Mouse (Mus musculus) neural tube, embryonic 15.5 days (tissue): ENCODE results near the gene Bmpr1a. TPM values are rescaled to one million over a fixed set of nuclear protein-coding genes. Genes with fewer than 3 reads are reported as not detected.

ENCODE experiments used
- ATAC-seq: fragments of 200-750 bp; cut with Nextera tagmentation; 2 replicates; pipeline ENCODE4 v1.8.0; 2017; ENCODE audit warnings: mild to moderate bottlenecking, moderate TSS enrichment, moderate library complexity; ENCODE audit not compliant: low FRiP score
- H3K27ac ChIP-seq: fragments of 300-500 bp; sonication (generic); replicated peaks from 2 replicates; pipeline ENCODE4 v1.5.1; 2015; ENCODE audit warnings: mild to moderate bottlenecking, inconsistent platforms
- H3K27me3 ChIP-seq: fragments of 300-500 bp; sonication (generic); replicated peaks from 2 replicates; pipeline ENCODE4 v1.6.1; 2015; ENCODE audit warnings: inconsistent platforms
- H3K36me3 ChIP-seq: fragments of 300-500 bp; sonication (generic); 2 replicates; pipeline ENCODE4 v1.6.1; 2015; ENCODE audit warnings: inconsistent platforms
- H3K4me1 ChIP-seq: fragments of 300-500 bp; sonication (generic); 2 replicates; pipeline ENCODE4 v1.6.1; 2015; ENCODE audit warnings: inconsistent platforms
- H3K4me2 ChIP-seq: fragments of 300-500 bp; sonication (generic); 2 replicates; pipeline ENCODE4 v1.6.1; 2015; ENCODE audit warnings: inconsistent platforms, mild to moderate bottlenecking, moderate library complexity
- H3K4me3 ChIP-seq: fragments of 300-500 bp; sonication (generic); replicated peaks from 2 replicates; pipeline ENCODE4 v1.5.1; 2015; ENCODE audit warnings: mild to moderate bottlenecking, inconsistent platforms
- H3K9ac ChIP-seq: fragments of 300-500 bp; sonication (generic); replicated peaks from 2 replicates; pipeline ENCODE4 v1.6.1; 2015; ENCODE audit warnings: mild to moderate bottlenecking, inconsistent platforms
- H3K9me3 ChIP-seq: fragments of 300-500 bp; sonication (generic); replicated peaks from 2 replicates; pipeline ENCODE4 v1.6.1; 2016; ENCODE audit warnings: inconsistent platforms
- WGBS: fragments of 180-500 bp; shearing (Covaris S2); methylation state at CpG from one replicate; pipeline ENCODE4 v1.1.7; 2015; ENCODE audit warnings: mixed read lengths; 5-methylcytosine and 5-hydroxymethylcytosine counted together
- polyA plus RNA-seq: library from polyadenylated mRNA; unstranded; fragments of >200 nt; fragmentation: Nextera tagmentation; extraction: Ambion mirVana; gene quantifications from 2 replicates; pipeline ENCODE4 v1.2.1, GENCODE M21; 2015

Gene Bmpr1a
- polyA plus RNA-seq, 1 experiment from 2014 or later, result 19.0 TPM

DNA sequence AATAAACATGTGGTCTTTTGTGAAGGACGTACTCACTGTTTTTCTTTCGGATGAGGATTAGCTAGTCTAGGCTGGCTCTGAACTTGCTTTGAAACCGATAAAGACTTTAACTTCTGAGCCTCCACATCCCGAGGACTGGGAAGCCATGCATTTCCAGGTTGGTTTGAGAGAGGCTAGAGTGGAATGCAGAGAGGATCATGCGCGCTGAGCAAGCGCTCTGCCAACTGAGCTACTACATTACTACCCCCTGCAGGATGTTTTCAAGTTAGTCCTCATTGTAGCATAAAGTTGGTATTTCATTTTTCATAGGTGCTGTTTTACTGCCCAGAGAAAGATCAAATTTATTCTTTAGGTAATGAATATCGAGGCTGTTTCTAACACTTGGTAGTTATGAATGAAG is 17.0 kb downstream of the Bmpr1a start:
- Histone ChIP-seq H3K4me2 (no peak overlapping the region), H3K27ac (no peak overlapping the region), H3K27me3 (no peaks in the 10 kb centered on the region), H3K4me3 (no peak overlapping the region), H3K36me3 (no peaks in the 10 kb centered on the region), H3K9ac (no peak overlapping the region), H3K9me3 (no peaks in the 10 kb centered on the region), H3K4me1 (peaks cover 23% of the 10 kb centered on the region)
- WGBS, result 70% methylated on average over 8 of the region's 8 CpGs
- ATAC-seq, result no peak

GRCm38 (mm10) chr14:34483469-34484341 is 19.4 kb downstream of the Bmpr1a start:
- no peak overlapping the region for H3K4me3 ChIP-seq
- no peak for ATAC-seq
- no peaks in the 10 kb centered on the region for H3K9me3 ChIP-seq
- no peak overlapping the region; the same call in 1 of the 2 replicates for H3K9ac ChIP-seq
- no peaks in the 10 kb centered on the region for H3K36me3 ChIP-seq
- peak overlapping the region; percentile 63; the same call in 1 of the 2 replicates for H3K27ac ChIP-seq
- 45% methylated on average over 6 of the region's 6 CpGs for WGBS
- no peak overlapping the region for H3K4me2 ChIP-seq
- H3K4me1 ChIP-seq, result peaks cover 17% of the 10 kb centered on the region
- no peaks in the 10 kb centered on the region for H3K27me3 ChIP-seq

GRCm38 (mm10) chr14:34471591-34471990 is 31.6 kb downstream of the Bmpr1a start:
- no peaks in the 10 kb centered on the region for H3K36me3 ChIP-seq
- no peaks in the 10 kb centered on the region for H3K9me3 ChIP-seq
- no peak for ATAC-seq
- H3K4me1 ChIP-seq, result 0 out of 2 replicates have a peak, but pooled peaks cover 3% of the 10 kb centered on the region
- H3K27ac ChIP-seq, result 0 out of 2 replicates have a peak overlapping the region, but pooled peaks have one; percentile 1
- H3K9ac ChIP-seq, result no peak overlapping the region
- H3K4me2 ChIP-seq, result no peak overlapping the region
- H3K4me3 ChIP-seq, result no peak overlapping the region
- no peaks in the 10 kb centered on the region for H3K27me3 ChIP-seq

DNA sequence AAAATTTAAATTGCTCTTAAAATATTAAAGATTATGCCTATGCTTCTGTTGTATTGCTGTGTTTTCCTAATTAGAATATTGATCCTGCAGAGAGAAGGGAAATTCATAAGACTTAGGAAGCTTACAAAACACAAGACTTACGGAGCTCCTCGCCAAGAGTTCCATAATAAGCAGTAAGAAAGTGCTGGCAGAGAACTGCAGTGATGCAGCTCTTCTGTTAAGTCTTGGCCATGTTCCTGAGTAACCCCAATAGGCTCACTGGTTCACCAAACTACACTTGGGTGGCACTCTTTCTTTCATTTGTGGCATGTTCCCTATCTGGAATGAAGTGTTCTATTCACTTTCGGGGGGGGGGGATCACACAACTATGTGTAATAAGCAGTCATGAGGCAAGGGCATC is 36.9 kb downstream of the Bmpr1a start:
- Histone ChIP-seq H3K9me3 (no peaks in the 10 kb centered on the region), H3K4me1 (no peaks in the 10 kb centered on the region), H3K4me3 (no peak overlapping the region), H3K9ac (no peak overlapping the region), H3K27ac (no peak overlapping the region), H3K36me3 (no peaks in the 10 kb centered on the region), H3K4me2 (no peak overlapping the region), H3K27me3 (no peaks in the 10 kb centered on the region)
- 63% methylated on average over 3 of the region's 3 CpGs for WGBS
- no peak for ATAC-seq

GRCm38 (mm10) chr14:34459386-34459785 is 43.8 kb downstream of the Bmpr1a start:
- no peak overlapping the region for H3K27ac ChIP-seq
- H3K4me1 ChIP-seq, result peaks cover under 1% of the 10 kb centered on the region
- no peaks in the 10 kb centered on the region for H3K27me3 ChIP-seq
- no peak for ATAC-seq
- no peaks in the 10 kb centered on the region for H3K9me3 ChIP-seq
- H3K4me2 ChIP-seq, result no peak overlapping the region
- H3K36me3 ChIP-seq, result no peaks in the 10 kb centered on the region
- H3K4me3 ChIP-seq, result no peak overlapping the region
- WGBS, result 81% methylated on average over 2 of the region's 2 CpGs
- no peak overlapping the region for H3K9ac ChIP-seq

DNA sequence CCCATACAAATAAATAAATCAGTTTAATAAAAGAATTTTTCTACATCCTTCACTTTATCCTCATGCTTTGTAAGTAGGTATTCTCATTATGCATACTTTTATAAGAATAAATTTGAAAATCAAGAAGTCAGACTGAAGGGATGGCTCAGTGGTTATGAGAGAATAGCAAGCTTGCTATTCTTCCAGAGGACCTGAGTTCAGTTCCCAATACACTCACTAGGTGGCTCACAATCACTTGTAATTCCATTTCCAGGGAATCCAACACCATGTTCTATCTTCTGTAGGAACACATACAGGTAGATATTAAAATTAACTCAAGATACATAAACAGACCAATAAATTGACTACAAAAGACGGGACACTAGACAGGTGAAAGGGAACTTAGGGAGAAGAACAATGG is 44.3 kb downstream of the Bmpr1a start:
- no peaks in the 10 kb centered on the region for H3K36me3 ChIP-seq
- no peaks in the 10 kb centered on the region for H3K9me3 ChIP-seq
- no peak overlapping the region for H3K9ac ChIP-seq
- H3K4me3 ChIP-seq, result no peak overlapping the region
- 78% methylated on average over 1 of the region's 1 CpGs for WGBS
- H3K27ac ChIP-seq, result no peak overlapping the region
- no peak overlapping the region for H3K4me2 ChIP-seq
- ATAC-seq, result peak; percentile 72
- peaks cover 6% of the 10 kb centered on the region for H3K4me1 ChIP-seq
- H3K27me3 ChIP-seq, result no peaks in the 10 kb centered on the region

GRCm38 (mm10) chr14:34454282-34454681 is 48.9 kb downstream of the Bmpr1a start:
- H3K36me3 ChIP-seq, result no peaks in the 10 kb centered on the region
- no peak overlapping the region for H3K4me3 ChIP-seq
- H3K9ac ChIP-seq, result no peak overlapping the region
- ATAC-seq, result no peak
- 50% methylated on average over 3 of the region's 3 CpGs for WGBS
- H3K27ac ChIP-seq, result peak overlapping the region; percentile 77
- no peak overlapping the region for H3K4me2 ChIP-seq
- H3K9me3 ChIP-seq, result no peaks in the 10 kb centered on the region
- peaks cover 15% of the 10 kb centered on the region for H3K4me1 ChIP-seq
- no peaks in the 10 kb centered on the region for H3K27me3 ChIP-seq

DNA sequence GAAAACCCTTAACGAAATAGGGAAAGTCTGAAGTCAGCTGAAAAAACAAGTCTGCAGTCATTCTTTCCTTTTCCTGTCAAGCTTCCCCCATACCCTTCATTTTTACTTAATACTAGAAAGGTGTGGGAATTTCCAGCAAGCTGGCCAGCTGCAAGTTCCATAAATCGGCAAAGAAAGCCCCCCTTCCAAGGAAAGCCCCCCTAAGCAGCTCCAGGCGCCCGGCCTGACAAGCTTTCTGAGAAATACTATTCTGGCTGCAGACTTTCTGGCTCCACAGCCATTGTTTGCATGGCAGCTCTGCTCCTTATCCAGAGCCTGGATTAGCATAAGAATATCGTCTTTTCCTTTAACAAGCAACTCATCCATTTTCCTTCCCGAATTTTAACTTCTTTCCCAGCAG is 49.5 kb downstream of the Bmpr1a start:
- no peak overlapping the region for H3K4me3 ChIP-seq
- no peak overlapping the region for H3K9ac ChIP-seq
- H3K4me2 ChIP-seq, result peak overlapping the region; percentile 21; the same call in 1 of the 2 replicates
- H3K36me3 ChIP-seq, result no peaks in the 10 kb centered on the region
- no peaks in the 10 kb centered on the region for H3K9me3 ChIP-seq
- H3K27me3 ChIP-seq, result no peaks in the 10 kb centered on the region
- peak overlapping the region; percentile 77 for H3K27ac ChIP-seq
- 10% methylated on average over 6 of the region's 6 CpGs for WGBS
- no peak for ATAC-seq
- H3K4me1 ChIP-seq, result peaks cover 15% of the 10 kb centered on the region

DNA sequence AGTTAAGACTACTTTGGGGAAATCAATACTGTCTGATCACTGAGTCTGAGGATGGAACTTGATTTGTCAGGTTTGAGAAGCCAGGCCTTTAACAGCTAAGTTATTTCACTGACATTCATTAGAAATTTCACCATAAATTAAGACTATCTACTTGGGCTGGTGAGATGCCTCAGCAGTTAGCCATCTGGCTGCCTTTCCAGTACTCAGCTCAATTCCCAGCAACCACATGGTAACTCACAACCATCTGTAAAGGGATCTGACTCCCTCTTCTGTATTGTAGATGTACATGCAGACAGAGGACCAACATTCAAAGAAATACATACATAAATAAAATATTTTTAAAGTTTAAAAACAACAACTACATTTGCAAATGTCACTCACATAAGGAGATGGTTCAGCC is 51.3 kb downstream of the Bmpr1a start:
- Histone ChIP-seq H3K9me3 (no peaks in the 10 kb centered on the region), H3K27ac (no peak overlapping the region), H3K27me3 (no peaks in the 10 kb centered on the region), H3K9ac (no peak overlapping the region), H3K4me3 (no peak overlapping the region), H3K4me2 (no peak overlapping the region), H3K4me1 (peaks cover 15% of the 10 kb centered on the region), H3K36me3 (no peaks in the 10 kb centered on the region)
- no peak for ATAC-seq

DNA sequence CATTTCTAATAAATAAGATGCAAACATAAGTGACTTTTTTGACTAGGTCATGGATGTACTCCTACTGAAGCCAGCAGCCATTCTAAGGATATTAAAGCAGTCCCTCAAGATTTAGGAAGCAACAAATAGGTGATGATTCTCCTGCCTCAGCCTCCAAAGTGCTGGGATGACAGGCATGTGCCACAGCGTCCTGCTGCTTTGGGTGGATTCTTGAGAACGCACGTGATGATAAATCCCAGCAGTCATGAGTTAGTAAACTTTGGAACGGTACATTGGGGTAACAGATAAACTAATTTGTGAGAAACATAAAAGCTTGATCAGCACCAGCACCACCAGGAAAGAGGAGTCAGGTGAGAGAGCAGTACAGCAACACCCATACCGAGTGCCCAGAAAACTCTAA is 52.7 kb downstream of the Bmpr1a start:
- H3K4me3 ChIP-seq, result no peak overlapping the region
- no peaks in the 10 kb centered on the region for H3K9me3 ChIP-seq
- H3K4me1 ChIP-seq, result peaks cover 15% of the 10 kb centered on the region
- H3K4me2 ChIP-seq, result no peak overlapping the region
- no peak overlapping the region for H3K27ac ChIP-seq
- 96% methylated on average over 5 of the region's 5 CpGs for WGBS
- H3K9ac ChIP-seq, result no peak overlapping the region
- no peak for ATAC-seq
- peaks cover 4% of the 10 kb centered on the region for H3K36me3 ChIP-seq
- no peaks in the 10 kb centered on the region for H3K27me3 ChIP-seq

- Histone ChIP-seq H3K9me3 (no peaks in the 10 kb centered on the region), H3K4me1 (peaks cover 15% of the 10 kb centered on the region), H3K4me2 (no peak overlapping the region), H3K9ac (no peak overlapping the region), H3K27ac (no peak overlapping the region), H3K27me3 (no peaks in the 10 kb centered on the region), H3K36me3 (peaks cover 4% of the 10 kb centered on the region), H3K4me3 (no peak overlapping the region)
- 52% methylated on average over 9 of the region's 9 CpGs for WGBS
- no peak for ATAC-seq
Measured at GRCm38 (mm10) chr14:34449807-34450206, 53.3 kb downstream of the Bmpr1a start.

GRCm38 (mm10) chr14:34448398-34448797 is 54.7 kb downstream of the Bmpr1a start:
- Histone ChIP-seq H3K9me3 (no peaks in the 10 kb centered on the region), H3K4me1 (0 out of 2 replicates have a peak, but pooled peaks cover 8% of the 10 kb centered on the region), H3K9ac (no peak overlapping the region), H3K36me3 (peaks cover 4% of the 10 kb centered on the region), H3K4me3 (no peak overlapping the region), H3K4me2 (no peak overlapping the region), H3K27ac (no peak overlapping the region), H3K27me3 (no peaks in the 10 kb centered on the region)
- no peak for ATAC-seq
